Mouse (Mus musculus): ENCODE results near the gene Tmem164.

GRCm38 (mm10) chrX:142698212-142698611 is 17.0 kb downstream of the Tmem164 start:
- TF ChIP-seq USF1 (IDR thresholded peaks at IDR 0.05; ENCODE audit: low read depth) (no peak), CTCF (IDR thresholded peaks at IDR 0.05; ENCODE audit: control insufficient read depth, insufficient read depth, insufficient read length) (no peak), MAX (IDR thresholded peaks at IDR 0.05) (no peak), CEBPB (IDR thresholded peaks at IDR 0.05; ENCODE audit: low read depth) (no peak)
